Mouse (Mus musculus): ENCODE results near the gene Hoxa7. TPM values are rescaled to one million over a fixed set of nuclear protein-coding genes. Genes with fewer than 3 reads are reported as not detected.

The Hoxa7 gene
- 0.48 TPM for polyA plus RNA-seq (2014; fragmentation: Illumina TruSeq; extraction: RNeasy Lipid Tissue Mini Kit (QIAGEN cat#74804); ENCODE audit: low replicate concordance)

GRCm38 (mm10) chr6:52221337-52221992 lies at the start of gene Hoxa7:
Gene Hoxa7 (minus strand): TSS chr6:52221854.

GRCm38 (mm10) chr6:52260654-52261575 lies 39.3 kb upstream of the Hoxa7 start, which contains the start of gene Hoxa13:
Gene Hoxa13 (minus strand): TSS chr6:52260880.

GRCm38 (mm10) chr6:52245757-52246142 lies 24.1 kb upstream of the Hoxa7 start, which contains the start of gene Hoxa11:
Gene Hoxa11 (minus strand): TSS chr6:52245810.

GRCm38 (mm10) chr6:52240389-52241000 lies 18.8 kb upstream of the Hoxa7 start, which contains the start of gene Hoxa10:
Gene Hoxa10 (minus strand): TSS chr6:52240854.

GRCm38 (mm10) chr6:52230516-52231165 lies 9.0 kb upstream of the Hoxa7 start, which contains the start of gene Hoxa9:
Gene Hoxa9 (minus strand): TSS chr6:52231089.

GRCm38 (mm10) chr6:52213119-52213986 lies 8.3 kb downstream of the Hoxa7 start, which contains the start of the genes Hoxa3 and Gm28308:
Gene Hoxa3 (minus strand): TSS chr6:52213336.
Gene Gm28308 (minus strand): TSS chr6:52213339.

GRCm38 (mm10) chr6:52208072-52208867 lies 13.4 kb downstream of the Hoxa7 start, which contains the start of gene Hoxa6:
Gene Hoxa6 (minus strand): TSS chr6:52208722.

GRCm38 (mm10) chr6:52204050-52204752 lies 17.5 kb downstream of the Hoxa7 start, which contains the start of gene Hoxa5:
Gene Hoxa5 (minus strand): TSS chr6:52204587.

GRCm38 (mm10) chr6:52190906-52191810 lies 30.5 kb downstream of the Hoxa7 start, which contains the start of gene Hoxa4:
Gene Hoxa4 (minus strand): TSS chr6:52191753.

GRCm38 (mm10) chr6:52177061-52177735 lies 44.5 kb downstream of the Hoxa7 start, which contains the start of gene 5730596B20Rik:
Gene 5730596B20Rik (plus strand): TSS chr6:52177498.

GRCm38 (mm10) chr6:52164626-52165440 lies 56.8 kb downstream of the Hoxa7 start, which contains the start of gene Hoxa2:
Gene Hoxa2 (minus strand): TSS chr6:52164831.

Other genes starting within 250 kb of the Hoxa7 start
- gene Skap2, start 209.3 kb downstream of the Hoxa7 start, polyA plus RNA-seq (2014; fragmentation: Illumina TruSeq; extraction: RNeasy Lipid Tissue Mini Kit (QIAGEN cat#74804); ENCODE audit: low replicate concordance), result 82.4 TPM
- 0.56 TPM for gene Hoxa1, start 63.5 kb downstream of the Hoxa7 start, polyA plus RNA-seq (2014; fragmentation: Illumina TruSeq; extraction: RNeasy Lipid Tissue Mini Kit (QIAGEN cat#74804); ENCODE audit: low replicate concordance)
- gene Hoxa2, start 57.0 kb downstream of the Hoxa7 start, polyA plus RNA-seq (2014; fragmentation: Illumina TruSeq; extraction: RNeasy Lipid Tissue Mini Kit (QIAGEN cat#74804); ENCODE audit: low replicate concordance), result 2.6 TPM
- 0.19 TPM for gene 5730596B20Rik, start 44.4 kb downstream of the Hoxa7 start, polyA plus RNA-seq (2014; fragmentation: Illumina TruSeq; extraction: RNeasy Lipid Tissue Mini Kit (QIAGEN cat#74804); ENCODE audit: low replicate concordance)
- gene Hoxa4, start 30.1 kb downstream of the Hoxa7 start, polyA plus RNA-seq (2014; fragmentation: Illumina TruSeq; extraction: RNeasy Lipid Tissue Mini Kit (QIAGEN cat#74804); ENCODE audit: low replicate concordance), result 3.0 TPM
- 6.5 TPM for gene Hoxa5, start 17.3 kb downstream of the Hoxa7 start, polyA plus RNA-seq (2014; fragmentation: Illumina TruSeq; extraction: RNeasy Lipid Tissue Mini Kit (QIAGEN cat#74804); ENCODE audit: low replicate concordance)
- gene Hoxa6, start 13.1 kb downstream of the Hoxa7 start, polyA plus RNA-seq (2014; fragmentation: Illumina TruSeq; extraction: RNeasy Lipid Tissue Mini Kit (QIAGEN cat#74804); ENCODE audit: low replicate concordance), result not detected
- 5.9 TPM for gene Hoxa3, start 8.5 kb downstream of the Hoxa7 start, polyA plus RNA-seq (2014; fragmentation: Illumina TruSeq; extraction: RNeasy Lipid Tissue Mini Kit (QIAGEN cat#74804); ENCODE audit: low replicate concordance)
- gene Gm28308, start 8.5 kb downstream of the Hoxa7 start, polyA plus RNA-seq (2014; fragmentation: Illumina TruSeq; extraction: RNeasy Lipid Tissue Mini Kit (QIAGEN cat#74804); ENCODE audit: low replicate concordance), result not detected
- 0.59 TPM for gene Hoxa9, start 9.2 kb upstream of the Hoxa7 start, polyA plus RNA-seq (2014; fragmentation: Illumina TruSeq; extraction: RNeasy Lipid Tissue Mini Kit (QIAGEN cat#74804); ENCODE audit: low replicate concordance)
- gene Hoxa10, start 19.0 kb upstream of the Hoxa7 start, polyA plus RNA-seq (2014; fragmentation: Illumina TruSeq; extraction: RNeasy Lipid Tissue Mini Kit (QIAGEN cat#74804); ENCODE audit: low replicate concordance), result not detected
- not detected for gene Hoxa11, start 24.0 kb upstream of the Hoxa7 start, polyA plus RNA-seq (2014; fragmentation: Illumina TruSeq; extraction: RNeasy Lipid Tissue Mini Kit (QIAGEN cat#74804); ENCODE audit: low replicate concordance)
- gene Hoxa13, start 39.0 kb upstream of the Hoxa7 start, polyA plus RNA-seq (2014; fragmentation: Illumina TruSeq; extraction: RNeasy Lipid Tissue Mini Kit (QIAGEN cat#74804); ENCODE audit: low replicate concordance), result not detected
- not detected for gene Evx1, start 91.6 kb upstream of the Hoxa7 start, polyA plus RNA-seq (2014; fragmentation: Illumina TruSeq; extraction: RNeasy Lipid Tissue Mini Kit (QIAGEN cat#74804); ENCODE audit: low replicate concordance)